Mouse (Mus musculus) left cerebral cortex, adult 8-10 months (tissue): ENCODE measurements at regions not wholly inside any gene's neighbourhood (a gene's known extent, or its start where the extent isn't known, plus 50 kb on each side); places are given as distances from the start of the nearest gene placed in this dataset.

Source experiments
- DNase-seq, 2 experiments: peaks; one replicate each; pipeline ENCODE4 v3.0.0; 2022; ENCODE audit warnings: low spot score in 2 of 2

DNA sequence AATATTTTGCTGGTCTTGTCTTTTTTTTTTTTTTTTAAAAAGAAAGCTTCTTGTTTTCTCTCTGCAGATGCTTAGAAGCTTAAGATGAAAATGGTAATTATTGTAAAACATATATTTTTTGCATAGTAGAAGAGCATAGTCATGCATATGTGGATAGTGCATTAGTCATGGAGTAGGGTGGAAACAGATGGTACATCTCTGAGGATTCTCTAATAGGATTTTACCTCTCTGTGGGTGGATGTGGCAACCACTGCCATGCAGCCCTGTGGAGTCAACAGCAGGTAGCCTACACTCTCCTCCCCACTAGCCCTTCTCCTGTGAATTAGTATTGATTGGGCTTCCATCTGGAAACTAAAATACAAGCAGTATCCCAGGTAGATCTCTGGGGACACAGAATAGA is 409.2 kb downstream of the Nr4a2 start:
- DNase-seq = peak in 1 of 2 experiments; percentile 29

DNA sequence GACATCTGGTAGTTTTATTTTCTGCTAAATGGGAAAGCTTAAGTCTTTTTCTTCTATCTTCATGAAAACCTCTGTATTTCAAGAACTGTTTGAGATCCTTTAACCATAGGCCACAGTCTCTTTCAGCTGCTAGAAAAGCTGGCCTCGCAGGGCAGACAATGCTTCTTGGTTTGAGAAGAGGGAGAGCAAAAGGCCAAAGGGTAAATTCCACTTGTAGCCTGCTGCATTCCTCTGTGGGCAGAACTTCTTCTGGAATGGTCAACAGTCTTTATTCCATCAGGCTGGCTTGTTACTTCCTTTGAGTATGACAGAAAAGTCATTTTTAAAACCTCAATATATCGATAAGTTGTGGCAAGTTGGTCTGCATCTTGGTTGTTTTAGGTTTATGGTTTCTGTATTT is 440.2 kb downstream of the Nr4a2 start:
- no peak for DNase-seq

DNA sequence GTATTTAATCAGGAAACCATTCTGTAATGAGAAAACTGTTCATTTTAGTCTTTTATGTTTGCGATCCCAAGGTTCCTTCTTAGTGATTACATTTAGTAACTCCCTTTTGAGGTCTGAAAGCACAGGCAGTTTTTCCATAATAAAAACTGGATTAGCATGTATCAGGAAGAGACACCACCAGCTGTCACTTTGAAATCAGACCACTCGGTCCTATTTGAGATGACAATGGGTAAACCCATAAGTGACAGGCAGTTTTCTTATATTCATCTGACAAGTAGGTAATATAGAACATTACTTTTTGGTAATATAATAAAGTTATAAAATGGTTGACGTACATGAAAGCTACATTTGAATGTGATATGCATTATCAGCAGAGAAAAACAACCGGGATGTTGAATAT is 449.9 kb downstream of the Nr4a2 start:
- DNase-seq = no peak

DNA sequence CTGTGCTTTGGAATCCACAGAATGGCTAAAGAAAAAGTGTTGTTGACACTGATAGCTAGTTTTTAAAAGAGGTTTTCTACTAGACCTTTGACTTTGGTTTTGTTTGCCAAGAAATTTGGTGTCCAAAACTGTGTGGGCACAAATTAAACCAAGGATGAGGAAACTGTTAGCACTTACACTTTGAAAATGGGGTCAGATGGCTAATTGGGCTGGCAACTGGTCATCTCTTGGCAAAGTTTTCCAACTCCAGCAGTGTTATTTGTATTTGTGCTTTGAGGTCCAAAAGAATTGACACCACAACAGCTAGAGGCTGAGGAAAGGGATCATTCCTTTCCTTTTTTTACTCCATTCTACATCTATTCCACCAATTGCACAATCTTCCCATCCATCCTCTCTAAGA is 451.1 kb downstream of the Nr4a2 start:
- peak in 1 of 2 experiments; percentile 7 for DNase-seq

DNA sequence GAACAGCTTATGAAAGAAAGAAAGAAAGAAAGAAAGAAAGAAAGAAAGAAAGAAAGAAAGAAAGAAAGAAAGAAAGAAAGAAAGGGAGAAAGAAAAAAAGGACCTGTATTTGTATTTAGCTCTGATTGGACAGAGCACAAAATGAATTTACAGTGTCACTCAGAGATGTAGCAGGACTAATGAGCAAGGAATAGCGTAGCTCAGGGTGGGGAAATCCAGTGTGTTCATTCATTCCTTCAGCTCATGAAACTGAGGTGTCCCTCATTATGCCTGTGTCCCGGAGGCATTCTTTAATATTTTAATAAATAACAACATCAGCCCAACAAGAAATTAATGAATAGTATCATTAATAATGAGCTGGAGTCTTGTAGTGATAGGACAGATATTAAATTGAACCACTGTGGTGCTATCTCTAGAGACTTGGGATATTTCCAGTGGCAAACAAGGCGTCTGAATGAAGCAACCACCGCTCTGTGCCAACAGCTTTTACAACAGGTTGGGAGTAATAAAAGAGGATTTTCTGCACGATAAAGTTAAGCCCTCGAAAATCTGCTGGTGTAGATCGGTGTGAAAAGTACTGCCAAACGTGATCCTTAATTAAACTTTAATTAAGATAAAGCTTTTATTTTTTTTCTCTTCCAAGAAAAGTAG is 461.4 kb downstream of the Nr4a2 start:
- DNase-seq = no peak
